Mouse (Mus musculus): Measurements from ENCODE around the gene Ggta1. TPM values are rescaled to one million over a fixed set of nuclear protein-coding genes. Genes with fewer than 3 reads are reported as not detected.
A peak's percentile ranks its signal among the peaks of the same experiment; 100 is the strongest.

Gene Ggta1
- polyA plus RNA-seq, 1 experiment from 2014 or later = 6.2 TPM

GRCm38 (mm10) chr2:35449687-35450622 lies 13.1 kb downstream of the Ggta1 start:
- Histone ChIP-seq H3K36me3 (replicated peaks; ENCODE audit: insufficient read depth, low read length) (0 out of 2 replicates have a peak, but pooled peaks cover 5% of the 10 kb centered on the region), H3K4me3 (ENCODE audit: low read depth, low read length) (no peak overlapping the region), H3K27me3 (ENCODE audit: insufficient read depth, low read length) (no peaks in the 10 kb centered on the region), H3K9me3 (ENCODE audit: low read length) (no peaks in the 10 kb centered on the region), H3K9ac (replicated peaks) (no peak overlapping the region), H3K27ac (ENCODE audit: low read depth) (no peak overlapping the region), H3K4me1 (ENCODE audit: insufficient read depth) (peaks cover 63% of the 10 kb centered on the region), H3K4me2 (ENCODE audit: low read depth, low read length) (peak overlapping the region; percentile 1; the same call in 1 of the 2 replicates)
- TF ChIP-seq CTCF (IDR thresholded peaks at IDR 0.05; ENCODE audit: low read depth) (no peak), EP300 (IDR thresholded peaks at IDR 0.05; ENCODE audit: low read depth) (no peak)
- DNase-seq = no peak
- 47% methylated on average over 12 of the region's 12 CpGs for WGBS (ENCODE audit: insufficient replicate concordance)
- no peak for ATAC-seq

- Histone ChIP-seq H3K27ac (ENCODE audit: low read depth) (no peak overlapping the region), H3K27me3 (ENCODE audit: insufficient read depth, low read length) (no peaks in the 10 kb centered on the region), H3K4me1 (ENCODE audit: insufficient read depth) (peaks cover 63% of the 10 kb centered on the region), H3K36me3 (replicated peaks; ENCODE audit: insufficient read depth, low read length) (0 out of 2 replicates have a peak, but pooled peaks cover 5% of the 10 kb centered on the region), H3K9ac (replicated peaks) (no peak overlapping the region), H3K4me3 (ENCODE audit: low read depth, low read length) (no peak overlapping the region), H3K4me2 (ENCODE audit: low read depth, low read length) (no peak overlapping the region), H3K9me3 (ENCODE audit: low read length) (no peaks in the 10 kb centered on the region)
- DNase-seq (no peak), ATAC-seq (no peak)
- no peak for TF ChIP-seq EP300 (IDR thresholded peaks at IDR 0.05; ENCODE audit: low read depth)
- no peak for TF ChIP-seq CTCF (IDR thresholded peaks at IDR 0.05; ENCODE audit: low read depth)
- WGBS (ENCODE audit: insufficient replicate concordance) = 55% methylated on average over 9 of the region's 9 CpGs
Measured at GRCm38 (mm10) chr2:35448914-35449670, 13.9 kb downstream of the Ggta1 start.

GRCm38 (mm10) chr2:35448215-35448913 lies 14.7 kb downstream of the Ggta1 start:
- H3K4me2 ChIP-seq (ENCODE audit: low read depth, low read length) = no peak overlapping the region
- ATAC-seq = no peak
- no peaks in the 10 kb centered on the region for H3K27me3 ChIP-seq (ENCODE audit: insufficient read depth, low read length)
- DNase-seq = no peak
- H3K4me1 ChIP-seq (ENCODE audit: insufficient read depth) = peaks cover 68% of the 10 kb centered on the region
- H3K4me3 ChIP-seq (ENCODE audit: low read depth, low read length) = no peak overlapping the region
- TF ChIP-seq CTCF (IDR thresholded peaks at IDR 0.05; ENCODE audit: low read depth) = no peak
- TF ChIP-seq EP300 (IDR thresholded peaks at IDR 0.05; ENCODE audit: low read depth) = no peak
- no peak overlapping the region for H3K9ac ChIP-seq (replicated peaks)
- H3K9me3 ChIP-seq (ENCODE audit: low read length) = no peaks in the 10 kb centered on the region
- H3K36me3 ChIP-seq (replicated peaks; ENCODE audit: insufficient read depth, low read length) = 0 out of 2 replicates have a peak, but pooled peaks cover 5% of the 10 kb centered on the region
- H3K27ac ChIP-seq (ENCODE audit: low read depth) = peak overlapping the region; percentile 16; the same call in 1 of the 2 replicates
- 56% methylated on average over 7 of the region's 7 CpGs for WGBS (ENCODE audit: insufficient replicate concordance)

GRCm38 (mm10) chr2:35447453-35447852 lies 15.6 kb downstream of the Ggta1 start:
- Histone ChIP-seq H3K27ac (ENCODE audit: low read depth) (peak overlapping the region; percentile 66; the same call in 1 of the 2 replicates), H3K4me3 (ENCODE audit: low read depth, low read length) (no peak overlapping the region), H3K27me3 (ENCODE audit: insufficient read depth, low read length) (no peaks in the 10 kb centered on the region), H3K4me2 (ENCODE audit: low read depth, low read length) (no peak overlapping the region), H3K4me1 (ENCODE audit: insufficient read depth) (peaks cover 71% of the 10 kb centered on the region), H3K36me3 (replicated peaks; ENCODE audit: insufficient read depth, low read length) (0 out of 2 replicates have a peak, but pooled peaks cover 5% of the 10 kb centered on the region), H3K9ac (replicated peaks) (no peak overlapping the region), H3K9me3 (ENCODE audit: low read length) (no peaks in the 10 kb centered on the region)
- TF ChIP-seq EP300 (IDR thresholded peaks at IDR 0.05; ENCODE audit: low read depth) (no peak), CTCF (IDR thresholded peaks at IDR 0.05; ENCODE audit: low read depth) (no peak)
- DNase-seq (no peak), ATAC-seq (no peak)
- WGBS (ENCODE audit: insufficient replicate concordance) = 69% methylated on average over 7 of the region's 7 CpGs

- peak overlapping the region; percentile 26; the same call in 1 of the 2 replicates for H3K4me2 ChIP-seq (ENCODE audit: low read depth, low read length)
- 49% methylated on average over 8 of the region's 8 CpGs for WGBS (ENCODE audit: insufficient replicate concordance)
- peak overlapping the region; percentile 66 for H3K27ac ChIP-seq (ENCODE audit: low read depth)
Measured at GRCm38 (mm10) chr2:35446798-35447197, 16.2 kb downstream of the Ggta1 start.

More at GRCm38 (mm10) chr2:35446798-35447197, 16.2 kb downstream of the Ggta1 start:
- DNase-seq (no peak), ATAC-seq (no peak)
- Histone ChIP-seq H3K9me3 (ENCODE audit: low read length) (no peaks in the 10 kb centered on the region), H3K27me3 (ENCODE audit: insufficient read depth, low read length) (no peaks in the 10 kb centered on the region), H3K4me3 (ENCODE audit: low read depth, low read length) (no peak overlapping the region), H3K9ac (replicated peaks) (no peak overlapping the region), H3K36me3 (replicated peaks; ENCODE audit: insufficient read depth, low read length) (0 out of 2 replicates have a peak, but pooled peaks cover 5% of the 10 kb centered on the region), H3K4me1 (ENCODE audit: insufficient read depth) (peaks cover 71% of the 10 kb centered on the region)
- no peak for TF ChIP-seq CTCF (IDR thresholded peaks at IDR 0.05; ENCODE audit: low read depth)
- no peak for TF ChIP-seq EP300 (IDR thresholded peaks at IDR 0.05; ENCODE audit: low read depth)

Data from liver, postnatal 0 days (tissue).